Mouse (Mus musculus) heart, embryonic 14.5 days (tissue): ENCODE data around the gene Mak. TPM values are rescaled to one million over a fixed set of nuclear protein-coding genes. Genes with fewer than 3 reads are reported as not detected.
A peak's percentile ranks its signal among the peaks of the same experiment; 100 is the strongest.
"Not testable (repeated sequence)": the region's sequence is repeated elsewhere in the genome, so short reads cannot be mapped to it uniquely, and the experiment has no call there.

Source experiments
- ATAC-seq: fragments of 200-750 bp; cut with Nextera tagmentation; 2 replicates; pipeline ENCODE4 v1.8.0; 2017; ENCODE audit warnings: low read depth, moderate TSS enrichment; ENCODE audit not compliant: insufficient number of reproducible peaks, insufficient read depth, low FRiP score
- H3K27ac ChIP-seq, 2 experiments: fragments of 200-500 bp in 1 of 2; fragments of 300-500 bp in 1 of 2; sonication (generic) in 1 of 2; replicated peaks in 1 of 2; 2 replicates each; pipeline ENCODE4 v1.5.1; 2012 to 2014; ENCODE audit warnings: low read depth in 2 of 2, low read length in 2 of 2, control low read depth in 1 of 2, mild to moderate bottlenecking in 1 of 2, mixed read lengths in 1 of 2; ENCODE audit not compliant: control insufficient read depth in 1 of 2, insufficient read depth in 1 of 2
- H3K27me3 ChIP-seq: fragments of 300-500 bp; sonication (generic); 2 replicates; pipeline ENCODE4 v1.6.1; 2014; ENCODE audit warnings: mild to moderate bottlenecking, low read length, control low read depth; ENCODE audit not compliant: control insufficient read depth, insufficient read depth
- H3K36me3 ChIP-seq: fragments of 300-500 bp; sonication (generic); 2 replicates; pipeline ENCODE4 v1.6.1; 2014; ENCODE audit warnings: mild to moderate bottlenecking, control low read depth, low read length, mixed read lengths; ENCODE audit not compliant: control insufficient read depth, insufficient read depth
- H3K4me1 ChIP-seq, 2 experiments: fragments of 200-500 bp in 1 of 2; fragments of 300-500 bp in 1 of 2; sonication (generic) in 1 of 2; 2 replicates each; pipeline ENCODE4 v1.6.1; 2012 to 2014; ENCODE audit warnings: low read length in 2 of 2, control low read depth in 1 of 2, mixed read lengths in 1 of 2; ENCODE audit not compliant: control insufficient read depth in 2 of 2, insufficient read depth in 2 of 2
- H3K4me2 ChIP-seq: fragments of 300-500 bp; sonication (generic); 2 replicates; pipeline ENCODE4 v1.6.1; 2014; ENCODE audit warnings: mild to moderate bottlenecking, low read length
- H3K4me3 ChIP-seq, 2 experiments: fragments of 200-500 bp in 1 of 2; fragments of 300-500 bp in 1 of 2; sonication (generic) in 1 of 2; 2 replicates each; pipeline ENCODE4 v1.5.1; 2012 to 2014; ENCODE audit warnings: low read length in 2 of 2, mild to moderate bottlenecking in 2 of 2, control low read depth in 1 of 2, low read depth in 1 of 2, moderate library complexity in 1 of 2; ENCODE audit not compliant: control insufficient read depth in 1 of 2, insufficient read depth in 1 of 2
- H3K9ac ChIP-seq: fragments of 300-500 bp; sonication (generic); 2 replicates; pipeline ENCODE4 v1.6.1; 2014; ENCODE audit warnings: mild to moderate bottlenecking, low read length
- H3K9me3 ChIP-seq: fragments of 300-500 bp; sonication (generic); 2 replicates; pipeline ENCODE4 v1.6.1; 2016; ENCODE audit warnings: low read length, control low read depth; ENCODE audit not compliant: control insufficient read depth
- WGBS: fragments of 180-500 bp; shearing (Covaris S2); extraction: QIAGEN DNeasy Blood & Tissue Kit; methylation state at CpG from one replicate; pipeline ENCODE4 v1.1.7; 2014; 5-methylcytosine and 5-hydroxymethylcytosine counted together
- polyA plus RNA-seq: library from polyadenylated mRNA; unstranded; fragments of >200 nt; fragmentation: Nextera tagmentation; extraction: Ambion mirVana; gene quantifications from 2 replicates; pipeline ENCODE4 v1.2.1, GENCODE M21; 2014

Mak gene
- polyA plus RNA-seq, 1 experiment from 2014 or later = 0.04 TPM

DNA sequence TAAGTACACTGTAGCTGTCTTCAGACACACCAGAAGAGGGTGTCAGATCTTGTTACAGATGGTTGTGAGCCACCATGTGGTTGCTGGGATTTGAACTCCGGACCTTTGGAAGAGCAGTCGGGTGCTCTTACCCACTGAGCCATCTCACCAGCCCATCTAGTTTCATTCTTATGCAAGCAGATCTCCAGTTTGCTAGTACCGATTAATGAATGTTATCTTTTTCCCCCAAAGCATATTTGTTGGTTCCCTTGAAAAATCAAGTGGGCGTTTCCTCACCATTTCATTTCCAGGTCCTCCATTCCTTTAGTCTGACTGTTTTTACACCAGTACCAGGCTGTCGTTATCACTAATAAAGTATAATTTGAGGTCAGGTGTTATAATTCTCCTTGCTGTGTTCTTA, 81.0 kb downstream of the Mak start:
- not testable (repeated sequence) for H3K9ac ChIP-seq, H3K36me3 ChIP-seq, H3K4me3 ChIP-seq, H3K4me2 ChIP-seq, ATAC-seq, H3K9me3 ChIP-seq, H3K27me3 ChIP-seq, H3K27ac ChIP-seq
- H3K4me1 ChIP-seq = peaks cover 2 to 26% of the 10 kb centered on the region in 2 experiments
- 91% methylated on average over 5 of the region's 5 CpGs for WGBS

DNA sequence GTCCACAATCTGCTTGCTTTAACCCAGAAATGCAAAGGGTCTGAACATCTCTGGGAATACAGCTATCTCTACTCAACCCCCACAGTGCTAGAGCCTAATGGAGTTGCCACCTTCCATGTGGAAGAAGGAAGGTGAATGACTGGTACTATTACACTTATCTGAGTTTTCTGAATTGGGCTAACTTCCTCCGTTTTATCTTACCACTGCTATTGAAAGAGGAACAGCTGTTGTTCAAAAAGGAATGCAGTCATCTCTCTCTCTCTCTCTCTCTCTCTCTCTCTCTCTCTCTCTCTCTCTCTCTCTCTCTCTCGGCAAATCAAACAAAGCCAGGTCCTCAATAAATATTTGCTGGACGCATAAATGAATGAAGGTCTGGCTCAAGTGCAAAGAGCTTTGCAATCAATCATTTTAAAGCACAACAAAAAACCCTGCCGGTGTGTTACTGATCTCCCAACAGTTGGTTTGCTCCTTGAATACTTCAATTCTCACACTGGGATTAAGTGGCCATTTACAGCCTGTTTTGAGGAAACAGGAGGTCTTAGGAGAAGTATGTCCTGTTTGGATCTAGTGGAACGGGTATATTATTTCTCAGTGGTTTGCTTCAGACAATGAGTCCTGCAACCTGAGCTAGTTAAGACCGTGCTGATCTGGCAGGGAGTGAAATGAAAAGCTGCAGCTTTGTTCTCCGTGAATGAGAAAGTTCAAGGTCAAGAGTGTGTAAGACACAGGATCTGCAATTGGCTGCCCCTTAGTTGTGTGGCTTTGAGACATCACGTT, 84.8 kb downstream of the Mak start:
- Histone ChIP-seq H3K27ac (peak overlapping the region; percentile 11 to 33; a peak in 1 of 4 replicates), H3K4me2 (peak overlapping the region; percentile 23)
- 36% methylated on average over 8 of the region's 8 CpGs for WGBS

DNA sequence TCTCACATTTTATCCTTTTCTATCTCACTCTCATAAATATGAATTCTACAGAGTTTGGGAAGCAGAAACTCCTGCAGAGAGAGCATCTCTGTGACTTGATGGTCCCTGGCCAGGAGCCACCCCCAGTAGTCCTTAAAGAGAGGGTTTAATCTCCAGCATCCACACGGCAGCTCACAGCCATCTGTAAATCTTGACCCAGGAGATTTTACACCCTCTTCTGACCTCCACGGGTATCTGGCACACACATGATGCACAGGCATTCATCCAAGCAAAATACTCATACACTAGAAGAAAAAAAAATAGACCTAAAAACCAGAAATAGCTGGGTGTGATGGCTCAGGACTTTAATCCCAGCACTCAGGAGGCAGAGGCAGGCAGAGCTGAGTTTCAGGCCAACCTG, 91.1 kb downstream of the Mak start:
- Histone ChIP-seq H3K27ac (no peak overlapping the region), H3K9ac (no peak overlapping the region), H3K4me1 (no peaks in the 10 kb centered on the region), H3K36me3 (no peaks in the 10 kb centered on the region), H3K27me3 (no peaks in the 10 kb centered on the region), H3K9me3 (no peaks in the 10 kb centered on the region), H3K4me3 (no peak overlapping the region), H3K4me2 (no peak overlapping the region)
- no peak for ATAC-seq
- WGBS = 43% methylated on average over 2 of the region's 2 CpGs

More for the DNA sequence above, 84.8 kb downstream of the Mak start:
- Histone ChIP-seq H3K4me3 (no peak overlapping the region), H3K4me1 (peaks cover 0 to 12% of the 10 kb centered on the region in 2 experiments; a peak in 3 of 4 replicates), H3K9ac (peak overlapping the region; percentile 38; the same call in 1 of the 2 replicates), H3K36me3 (no peaks in the 10 kb centered on the region), H3K27me3 (no peaks in the 10 kb centered on the region), H3K9me3 (no peaks in the 10 kb centered on the region)
- no peak for ATAC-seq

DNA sequence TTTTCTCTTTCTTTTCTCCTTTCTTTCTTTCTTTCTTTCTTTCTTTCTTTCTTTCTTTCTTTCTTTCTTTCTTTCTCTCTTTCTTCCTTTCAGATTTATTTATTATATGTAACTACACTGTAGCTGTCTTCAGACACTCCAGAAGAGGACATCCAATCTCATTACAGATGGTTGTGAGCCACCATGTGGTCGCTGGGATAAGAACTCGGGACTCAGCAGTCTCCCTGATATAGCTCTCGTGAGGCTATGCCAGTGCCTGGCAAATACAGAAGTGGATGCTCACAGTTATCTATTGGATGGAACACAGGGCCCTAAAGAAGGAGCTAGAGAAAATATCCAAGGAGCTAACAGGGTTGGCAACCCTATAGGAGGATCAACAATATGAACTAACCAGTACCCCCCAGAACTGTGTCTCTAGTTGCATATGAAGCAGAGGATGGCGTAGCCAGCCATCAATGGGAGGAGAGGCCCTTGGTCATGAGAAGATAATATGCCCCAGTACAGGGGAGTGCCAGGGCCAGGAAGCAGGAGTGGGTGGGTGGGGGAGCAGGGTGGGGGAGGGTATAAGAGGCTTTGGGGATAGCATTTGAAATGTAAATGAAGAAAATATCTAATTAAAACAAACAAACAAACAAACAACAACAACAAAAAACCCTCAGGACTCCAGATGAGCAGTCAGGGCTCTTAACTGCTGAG, 91.8 kb downstream of the Mak start:
- not testable (repeated sequence) for ATAC-seq, H3K9ac ChIP-seq, H3K4me3 ChIP-seq, H3K4me2 ChIP-seq, H3K9me3 ChIP-seq, H3K4me1 ChIP-seq, H3K36me3 ChIP-seq, H3K27ac ChIP-seq, H3K27me3 ChIP-seq
- 54% methylated on average over 4 of the region's 4 CpGs for WGBS

DNA sequence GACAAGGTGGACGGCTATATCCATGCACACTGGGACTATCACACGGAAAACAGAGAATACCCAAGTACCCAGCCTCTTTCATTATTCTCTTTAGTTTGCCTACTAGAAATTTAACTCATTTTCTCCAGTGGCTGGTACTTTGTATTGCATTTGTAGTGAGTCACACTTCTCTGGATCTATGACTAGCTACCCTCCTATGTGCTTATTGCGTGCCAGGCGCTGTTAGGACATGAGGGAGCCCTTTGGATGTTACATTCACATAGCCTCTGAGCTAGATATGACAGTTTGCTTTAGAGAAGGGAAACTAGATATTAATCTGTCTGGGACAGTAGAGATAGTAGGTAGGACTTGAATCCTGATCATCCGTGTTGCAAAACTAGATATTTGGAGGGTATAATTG, 93.4 kb downstream of the Mak start:
- no peaks in the 10 kb centered on the region for H3K4me1 ChIP-seq
- H3K4me3 ChIP-seq = no peak overlapping the region
- no peak overlapping the region for H3K4me2 ChIP-seq
- H3K36me3 ChIP-seq = no peaks in the 10 kb centered on the region
- H3K9me3 ChIP-seq = no peaks in the 10 kb centered on the region
- no peak overlapping the region for H3K9ac ChIP-seq
- 89% methylated on average over 5 of the region's 5 CpGs for WGBS
- H3K27ac ChIP-seq = no peak overlapping the region
- ATAC-seq = no peak
- no peaks in the 10 kb centered on the region for H3K27me3 ChIP-seq

DNA sequence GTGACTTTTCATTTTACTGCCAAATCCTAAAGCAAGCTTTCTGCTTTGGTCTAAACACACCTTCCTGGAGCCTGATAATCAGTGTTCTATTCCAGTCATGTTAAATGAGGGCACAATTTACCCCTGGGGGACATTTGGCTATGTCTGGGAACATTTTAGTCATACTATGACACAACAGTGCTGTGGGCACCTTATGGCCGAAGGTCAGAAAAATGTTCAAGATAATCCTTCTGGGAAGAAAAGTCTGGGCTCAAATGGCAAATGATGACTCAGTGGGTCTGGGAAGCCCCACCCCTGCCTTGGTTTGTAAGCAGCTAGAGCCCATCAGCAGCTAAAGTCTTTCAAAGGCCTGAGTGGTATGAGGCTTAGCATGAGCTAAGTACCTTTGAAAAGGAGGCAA, 96.7 kb downstream of the Mak start:
- Histone ChIP-seq H3K4me2 (no peak overlapping the region), H3K27me3 (no peaks in the 10 kb centered on the region), H3K9me3 (no peaks in the 10 kb centered on the region), H3K4me1 (no peaks in the 10 kb centered on the region), H3K36me3 (no peaks in the 10 kb centered on the region), H3K27ac (no peak overlapping the region), H3K9ac (no peak overlapping the region), H3K4me3 (no peak overlapping the region)
- ATAC-seq = no peak
- 81% methylated on average over 1 of the region's 1 CpGs for WGBS

DNA sequence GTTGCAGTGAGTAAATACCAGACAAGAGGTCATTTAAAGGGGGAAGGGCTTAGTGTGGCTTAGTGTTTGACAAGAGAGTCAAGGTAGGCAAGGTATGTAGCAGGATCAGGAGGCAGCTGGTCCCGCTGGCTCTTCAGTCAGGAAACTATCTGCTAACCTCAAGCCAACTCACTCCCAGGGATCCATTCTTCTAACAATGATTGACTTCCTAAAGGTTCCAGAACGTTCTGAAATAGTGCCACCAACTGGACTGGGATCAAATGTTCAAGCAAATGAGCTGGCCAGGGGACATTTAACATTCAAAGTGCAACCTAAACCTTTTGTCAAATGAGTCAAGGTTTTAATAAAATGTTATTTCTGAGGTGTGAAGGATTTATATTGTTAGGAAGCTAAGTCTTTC, 100.2 kb downstream of the Mak start:
- Histone ChIP-seq H3K4me1 (no peaks in the 10 kb centered on the region), H3K36me3 (no peaks in the 10 kb centered on the region), H3K9me3 (no peaks in the 10 kb centered on the region), H3K27ac (peak overlapping the region; percentile 34 to 74), H3K4me2 (no peak overlapping the region), H3K9ac (no peak overlapping the region), H3K4me3 (no peak overlapping the region), H3K27me3 (no peaks in the 10 kb centered on the region)
- no peak for ATAC-seq
- WGBS = 39% methylated on average over 2 of the region's 2 CpGs
